Mouse (Mus musculus) limb, embryonic 14.5 days (tissue): ENCODE data around the gene Prrg1. TPM values are rescaled to one million over a fixed set of nuclear protein-coding genes. Genes with fewer than 3 reads are reported as not detected.

Experiments used
- ATAC-seq: fragments of 200-750 bp; cut with Nextera tagmentation; 2 replicates; pipeline ENCODE4 v1.8.0; 2017; ENCODE audit warnings: low read depth, moderate number of reproducible peaks, moderate TSS enrichment; ENCODE audit not compliant: low FRiP score
- DNase-seq: peaks from one replicate; pipeline ENCODE4 v3.0.0-alpha.2; 2015; ENCODE audit warnings: low spot score
- H3K27ac ChIP-seq: fragments of 300-500 bp; sonication (generic); replicated peaks from 2 replicates; pipeline ENCODE4 v1.5.1; 2014; ENCODE audit warnings: low read depth, mild to moderate bottlenecking, low read length, moderate library complexity, mixed read lengths
- H3K27me3 ChIP-seq: fragments of 300-500 bp; sonication (generic); 2 replicates; pipeline ENCODE4 v1.6.1; 2014; ENCODE audit warnings: low read length, mixed read lengths; ENCODE audit not compliant: control insufficient read depth, insufficient read depth
- H3K36me3 ChIP-seq: fragments of 300-500 bp; sonication (generic); 2 replicates; pipeline ENCODE4 v1.6.1; 2014; ENCODE audit warnings: mild to moderate bottlenecking, low read length, moderate library complexity, mixed read lengths; ENCODE audit not compliant: control insufficient read depth, insufficient read depth
- H3K4me1 ChIP-seq: fragments of 300-500 bp; sonication (generic); 2 replicates; pipeline ENCODE4 v1.6.1; 2014; ENCODE audit warnings: antibody characterized with exemption, low read length, mixed read lengths; ENCODE audit not compliant: control insufficient read depth, insufficient read depth
- H3K4me2 ChIP-seq: fragments of 300-500 bp; sonication (generic); replicated peaks from 2 replicates; pipeline ENCODE4 v1.6.1; 2014; ENCODE audit warnings: low read depth, mild to moderate bottlenecking, low read length, moderate library complexity; ENCODE audit not compliant: severe bottlenecking
- H3K4me3 ChIP-seq: fragments of 300-500 bp; sonication (generic); replicated peaks from 2 replicates; pipeline ENCODE4 v1.5.1; 2014; ENCODE audit warnings: low read length
- H3K9ac ChIP-seq: fragments of 300-500 bp; sonication (generic); 2 replicates; pipeline ENCODE4 v1.6.1; 2014; ENCODE audit warnings: mild to moderate bottlenecking, low read depth, low read length, moderate library complexity; ENCODE audit not compliant: severe bottlenecking
- H3K9me3 ChIP-seq: fragments of 300-500 bp; sonication (generic); 2 replicates; pipeline ENCODE4 v1.6.1; 2016; ENCODE audit warnings: low read length; ENCODE audit not compliant: control insufficient read depth
- POLR2A ChIP-seq: fragments of 200-500 bp; IDR thresholded peaks from 2 replicates; pipeline ENCODE4 v1.8.0; 2012; ENCODE audit warnings: inconsistent platforms, mild to moderate bottlenecking, moderate library complexity, borderline replicate concordance; ENCODE audit not compliant: insufficient read depth, insufficient read length; ENCODE audit errors: extremely low read depth
- WGBS: fragments of 180-500 bp; shearing (Covaris S2); extraction: QIAGEN DNeasy Blood & Tissue Kit; methylation state at CpG from one replicate; pipeline ENCODE4 v1.1.7; 2014; 5-methylcytosine and 5-hydroxymethylcytosine counted together
- polyA plus RNA-seq, 2 experiments: library from polyadenylated mRNA; depleted of rRNA in 1 of 2; stranded (reverse) in 1 of 2; unstranded in 1 of 2; fragments of >200 nt; fragmentation: Nextera tagmentation in 1 of 2; extraction: Ambion mirVana in 1 of 2; gene quantifications; 2 replicates each; pipeline versions ENCODE4 v1.2.1 to v1.2.3; 2012 to 2014

The Prrg1 gene
- polyA plus RNA-seq, 2 experiments = 12.0 to 19.7 TPM

GRCm38 (mm10) chrX:78553399-78553798 lies 30.3 kb downstream of the Prrg1 start:
- 79% methylated on average over 2 of the region's 2 CpGs for WGBS
- TF ChIP-seq POLR2A = no peak
- Histone ChIP-seq H3K27me3 (no peaks in the 10 kb centered on the region), H3K4me1 (no peaks in the 10 kb centered on the region), H3K4me2 (no peak overlapping the region), H3K9me3 (no peaks in the 10 kb centered on the region), H3K36me3 (no peaks in the 10 kb centered on the region), H3K27ac (no peak overlapping the region), H3K4me3 (no peak overlapping the region), H3K9ac (no peak overlapping the region)
- ATAC-seq (no peak), DNase-seq (no peak)

GRCm38 (mm10) chrX:78552704-78553103 lies 31.0 kb downstream of the Prrg1 start:
- no peak overlapping the region for H3K4me3 ChIP-seq
- WGBS = 63% methylated on average over 1 of the region's 1 CpGs
- no peaks in the 10 kb centered on the region for H3K9me3 ChIP-seq
- H3K4me1 ChIP-seq = no peaks in the 10 kb centered on the region
- no peaks in the 10 kb centered on the region for H3K36me3 ChIP-seq
- no peak overlapping the region for H3K4me2 ChIP-seq
- DNase-seq (no peak), ATAC-seq (no peak)
- no peaks in the 10 kb centered on the region for H3K27me3 ChIP-seq
- no peak overlapping the region for H3K9ac ChIP-seq
- H3K27ac ChIP-seq = no peak overlapping the region
- no peak for TF ChIP-seq POLR2A

GRCm38 (mm10) chrX:78547696-78548095 lies 36.0 kb downstream of the Prrg1 start:
- Histone ChIP-seq H3K9ac (no peak overlapping the region), H3K27me3 (no peaks in the 10 kb centered on the region), H3K27ac (no peak overlapping the region), H3K9me3 (no peaks in the 10 kb centered on the region), H3K4me3 (no peak overlapping the region), H3K4me2 (no peak overlapping the region), H3K36me3 (no peaks in the 10 kb centered on the region), H3K4me1 (no peaks in the 10 kb centered on the region)
- 76% methylated on average over 1 of the region's 1 CpGs for WGBS
- DNase-seq (no peak), ATAC-seq (no peak)
- TF ChIP-seq POLR2A = no peak

- no peak overlapping the region for H3K27ac ChIP-seq
- DNase-seq (no peak), ATAC-seq (no peak)
- no peak overlapping the region for H3K4me3 ChIP-seq
- H3K36me3 ChIP-seq = no peaks in the 10 kb centered on the region
- no peak overlapping the region for H3K4me2 ChIP-seq
- no peak overlapping the region for H3K9ac ChIP-seq
- no peak for TF ChIP-seq POLR2A
- H3K9me3 ChIP-seq = no peaks in the 10 kb centered on the region
- no peaks in the 10 kb centered on the region for H3K27me3 ChIP-seq
- no peaks in the 10 kb centered on the region for H3K4me1 ChIP-seq
Measured at GRCm38 (mm10) chrX:78539734-78540133, 44.0 kb downstream of the Prrg1 start.

GRCm38 (mm10) chrX:78538632-78539316 lies 44.9 kb downstream of the Prrg1 start:
- Histone ChIP-seq H3K27me3 (no peaks in the 10 kb centered on the region), H3K36me3 (no peaks in the 10 kb centered on the region), H3K4me1 (no peaks in the 10 kb centered on the region), H3K9me3 (no peaks in the 10 kb centered on the region), H3K4me3 (no peak overlapping the region), H3K4me2 (no peak overlapping the region), H3K27ac (no peak overlapping the region), H3K9ac (no peak overlapping the region)
- ATAC-seq = no peak
- no peak for TF ChIP-seq POLR2A
- 53% methylated on average over 2 of the region's 2 CpGs for WGBS
- DNase-seq = no peak
